In the genomic region with DNA sequence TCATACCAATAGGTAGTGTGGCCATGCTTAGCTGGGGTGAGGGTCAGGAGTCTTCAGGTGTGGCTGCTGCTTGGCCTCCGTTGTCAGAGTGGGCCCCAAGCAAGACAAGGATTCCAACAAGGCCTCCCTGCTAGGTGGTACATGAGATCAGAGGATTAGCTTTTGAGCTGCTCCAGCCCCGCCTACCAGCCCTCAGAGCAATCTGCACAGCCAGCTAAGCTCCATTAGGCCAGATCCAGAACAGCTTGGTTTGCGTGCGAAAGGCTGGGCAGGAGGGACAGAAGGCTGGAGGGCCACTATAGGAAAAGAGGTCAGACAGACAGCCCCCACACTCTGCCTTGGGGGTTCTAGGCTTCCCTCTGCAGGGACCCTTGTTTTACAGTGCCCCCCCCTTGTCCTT, we compare ENCODE assay signal across 24 mouse cellular contexts. TPM values are rescaled to one million over a fixed set of nuclear protein-coding genes. Genes with fewer than 3 reads are reported as not detected.
"Had no signal": no experiment of that assay in that cellular context is flagged by ENCODE, and none has a peak within 500 bp of the region (broad histone marks: within the 10 kb centered on the region; RNA-seq: fewer than 3 reads in every experiment).

No protein-coding gene starts in this region.

- H3K27ac ChIP-seq: intestine, embryonic 15.5 days; kidney, postnatal 0 days; limb, embryonic 12.5 days; limb, embryonic 15.5 days; liver, embryonic 14.5 days; macrophage had no signal

- H3K4me3 ChIP-seq: intestine, embryonic 15.5 days; limb, embryonic 12.5 days; limb, embryonic 15.5 days had no signal

- H3K27me3 ChIP-seq: intestine, embryonic 15.5 days; limb, embryonic 15.5 days had no signal

- H3K4me2 ChIP-seq: intestine, embryonic 15.5 days; limb, embryonic 12.5 days; limb, embryonic 15.5 days; liver, embryonic 11.5 days; lung, embryonic 14.5 days had no signal

- H3K9me3 ChIP-seq: intestine, embryonic 15.5 days; limb, embryonic 12.5 days; limb, embryonic 15.5 days had no signal

- DNase-seq: left cerebral cortex, postnatal 4 days; liver, postnatal 0 days; lung, embryonic 14.5 days; right cerebral cortex, adult 18-20 months; right cerebral cortex, postnatal 14 days; right cerebral cortex, postnatal 4 days; thymus, postnatal 25 days had no signal

- H3K36me3 ChIP-seq: intestine, embryonic 15.5 days; limb, embryonic 15.5 days had no signal

- H3K9ac ChIP-seq: intestine, embryonic 15.5 days; limb, embryonic 12.5 days; limb, embryonic 15.5 days; liver, embryonic 14.5 days; liver, postnatal 0 days; lung, embryonic 14.5 days had no signal

- ATAC-seq: intestine, embryonic 15.5 days; liver, postnatal 0 days; lung, postnatal 0 days had no signal

RNA-seq across cellular contexts. Expression of a gene that starts 32.1 kb away (rescaled TPM):
- total RNA-seq: megakaryocyte, adult 5-6 weeks had no signal
- polyA plus RNA-seq: macrophage had no signal

RNA-seq across cellular contexts. Expression of a gene that starts 32.4 kb away (rescaled TPM):
- total RNA-seq: layer of hippocampus, postnatal 14 days; left cerebral cortex, adult 8-10 months; left cerebral cortex, postnatal 14 days; left cerebral cortex, postnatal 4 days; megakaryocyte, adult 5-6 weeks had no signal
- polyA plus RNA-seq: limb, embryonic 12.5 days; liver, postnatal 0 days; macrophage had no signal

RNA-seq across cellular contexts. Expression of a gene that starts 35.4 kb away (rescaled TPM):
- total RNA-seq: left cerebral cortex, adult 8-10 months; megakaryocyte, adult 5-6 weeks had no signal
- polyA plus RNA-seq: limb, embryonic 12.5 days; macrophage; neural tube, embryonic 11.5 days; neural tube, embryonic 14.5 days had no signal

RNA-seq across cellular contexts. Expression of a gene that starts 52.9 kb away (rescaled TPM):
- total RNA-seq: megakaryocyte, adult 5-6 weeks had no signal
- polyA plus RNA-seq: intestine, embryonic 15.5 days; kidney, postnatal 0 days; large intestine, adult 2 months; limb, embryonic 12.5 days; limb, embryonic 15.5 days; liver, embryonic 11.5 days; macrophage; stomach, embryonic 14.5 days had no signal

RNA-seq across cellular contexts. Expression of a gene that starts 56.1 kb away (rescaled TPM):
- total RNA-seq: layer of hippocampus, adult 8-10 months; layer of hippocampus, postnatal 14 days; left cerebral cortex, adult 8-10 months; left cerebral cortex, postnatal 14 days; megakaryocyte, adult 5-6 weeks had no signal
- polyA plus RNA-seq: intestine, embryonic 15.5 days; large intestine, adult 2 months; limb, embryonic 12.5 days; liver, embryonic 11.5 days; liver, embryonic 14.5 days; liver, postnatal 0 days; lung, embryonic 14.5 days; macrophage; neural tube, embryonic 11.5 days; neural tube, embryonic 14.5 days; stomach, embryonic 14.5 days had no signal
